Mouse (Mus musculus) midbrain, embryonic 11.5 days (tissue): ENCODE measurements at regions not wholly inside any gene's neighbourhood (a gene's known extent, or its start where the extent isn't known, plus 50 kb on each side); places are given as distances from the start of the nearest gene placed in this dataset.

Source experiments
- ATAC-seq: fragments of 200-750 bp; cut with Nextera tagmentation; 2 replicates; pipeline ENCODE4 v1.8.0; 2017; ENCODE audit warnings: moderate TSS enrichment, moderate library complexity; ENCODE audit not compliant: low FRiP score
- DNase-seq: peaks from one replicate; pipeline ENCODE4 v3.0.0; 2015; ENCODE audit warnings: low spot score; ENCODE audit errors: missing footprints
- H3K27ac ChIP-seq: fragments of 300-500 bp; sonication (generic); 2 replicates; pipeline ENCODE4 v1.5.1; 2014; ENCODE audit warnings: low read depth, low read length
- H3K27me3 ChIP-seq: fragments of 300-500 bp; sonication (generic); 2 replicates; pipeline ENCODE4 v1.6.1; 2014; ENCODE audit warnings: mild to moderate bottlenecking, low read length, moderate library complexity, mixed read lengths; ENCODE audit not compliant: control insufficient read depth, insufficient read depth
- H3K36me3 ChIP-seq: fragments of 300-500 bp; sonication (generic); 2 replicates; pipeline ENCODE4 v1.6.1; 2014; ENCODE audit warnings: mild to moderate bottlenecking, low read length, moderate library complexity, mixed read lengths; ENCODE audit not compliant: control insufficient read depth, insufficient read depth
- H3K4me1 ChIP-seq: fragments of 300-500 bp; sonication (generic); 2 replicates; pipeline ENCODE4 v1.6.1; 2014; ENCODE audit warnings: low read length; ENCODE audit not compliant: control insufficient read depth, insufficient read depth
- H3K4me2 ChIP-seq: fragments of 300-500 bp; sonication (generic); 2 replicates; pipeline ENCODE4 v1.6.1; 2014; ENCODE audit warnings: mild to moderate bottlenecking, moderate library complexity
- H3K4me3 ChIP-seq: fragments of 300-500 bp; sonication (generic); 2 replicates; pipeline ENCODE4 v1.5.1; 2014; ENCODE audit warnings: low read depth, low read length
- H3K9ac ChIP-seq: fragments of 300-500 bp; sonication (generic); 2 replicates; pipeline ENCODE4 v1.6.1; 2014; ENCODE audit warnings: low read length
- H3K9me3 ChIP-seq: fragments of 300-500 bp; sonication (generic); 2 replicates; pipeline ENCODE4 v1.6.1; 2016; ENCODE audit warnings: low read length; ENCODE audit not compliant: control insufficient read depth
- WGBS: fragments of 180-500 bp; shearing (Covaris S2); extraction: QIAGEN DNeasy Blood & Tissue Kit; methylation state at CpG from one replicate; pipeline ENCODE4 v1.1.7; 2014; 5-methylcytosine and 5-hydroxymethylcytosine counted together

GRCm38 (mm10) chr5:97636357-97636756, 179.5 kb upstream of the Gk2 start:
- WGBS: 78% methylated on average over 7 of the region's 7 CpGs
- H3K27me3 ChIP-seq: no peaks in the 10 kb centered on the region
- H3K4me2 ChIP-seq: no peak overlapping the region
- H3K36me3 ChIP-seq: no peaks in the 10 kb centered on the region
- DNase-seq (no peak), ATAC-seq (no peak)
- no peak overlapping the region for H3K27ac ChIP-seq
- no peak overlapping the region for H3K9ac ChIP-seq
- no peak overlapping the region for H3K4me3 ChIP-seq
- H3K9me3 ChIP-seq: no peaks in the 10 kb centered on the region
- no peaks in the 10 kb centered on the region for H3K4me1 ChIP-seq

GRCm38 (mm10) chr5:97633766-97634165, 176.9 kb upstream of the Gk2 start:
- H3K9me3 ChIP-seq: no peaks in the 10 kb centered on the region
- no peak overlapping the region for H3K4me3 ChIP-seq
- H3K4me2 ChIP-seq: no peak overlapping the region
- no peaks in the 10 kb centered on the region for H3K4me1 ChIP-seq
- ATAC-seq (no peak), DNase-seq (no peak)
- no peaks in the 10 kb centered on the region for H3K27me3 ChIP-seq
- WGBS: 91% methylated on average over 6 of the region's 6 CpGs
- no peak overlapping the region for H3K9ac ChIP-seq
- H3K36me3 ChIP-seq: no peaks in the 10 kb centered on the region
- no peak overlapping the region for H3K27ac ChIP-seq

- ATAC-seq (no peak), DNase-seq (no peak)
- no peak overlapping the region for H3K9ac ChIP-seq
- 88% methylated on average over 7 of the region's 7 CpGs for WGBS
- H3K36me3 ChIP-seq: no peaks in the 10 kb centered on the region
- H3K27me3 ChIP-seq: no peaks in the 10 kb centered on the region
- no peak overlapping the region for H3K4me3 ChIP-seq
- H3K4me2 ChIP-seq: no peak overlapping the region
- H3K9me3 ChIP-seq: no peaks in the 10 kb centered on the region
- H3K27ac ChIP-seq: no peak overlapping the region
- no peaks in the 10 kb centered on the region for H3K4me1 ChIP-seq
These were observed 176.0 kb upstream of the Gk2 start for GRCm38 (mm10) chr5:97632791-97633190.

GRCm38 (mm10) chr5:97625200-97625599, 168.4 kb upstream of the Gk2 start:
- H3K9me3 ChIP-seq: no peaks in the 10 kb centered on the region
- no peak overlapping the region for H3K27ac ChIP-seq
- H3K4me1 ChIP-seq: no peaks in the 10 kb centered on the region
- WGBS: 86% methylated on average over 3 of the region's 3 CpGs
- no peaks in the 10 kb centered on the region for H3K27me3 ChIP-seq
- no peak overlapping the region for H3K4me3 ChIP-seq
- no peak overlapping the region for H3K4me2 ChIP-seq
- H3K9ac ChIP-seq: no peak overlapping the region
- no peak for DNase-seq
- ATAC-seq: no peak
- no peaks in the 10 kb centered on the region for H3K36me3 ChIP-seq

GRCm38 (mm10) chr5:97619890-97620289, 163.1 kb upstream of the Gk2 start:
- no peaks in the 10 kb centered on the region for H3K9me3 ChIP-seq
- H3K9ac ChIP-seq: no peak overlapping the region
- ATAC-seq (no peak), DNase-seq (no peak)
- no peaks in the 10 kb centered on the region for H3K4me1 ChIP-seq
- 97% methylated on average over 2 of the region's 2 CpGs for WGBS
- H3K4me2 ChIP-seq: no peak overlapping the region
- H3K4me3 ChIP-seq: no peak overlapping the region
- H3K27ac ChIP-seq: no peak overlapping the region
- H3K36me3 ChIP-seq: no peaks in the 10 kb centered on the region
- H3K27me3 ChIP-seq: no peaks in the 10 kb centered on the region

GRCm38 (mm10) chr5:97618411-97618810, 161.6 kb upstream of the Gk2 start:
- Histone ChIP-seq H3K27me3 (no peaks in the 10 kb centered on the region), H3K9ac (no peak overlapping the region), H3K4me3 (no peak overlapping the region), H3K4me2 (no peak overlapping the region), H3K4me1 (no peaks in the 10 kb centered on the region), H3K27ac (no peak overlapping the region), H3K9me3 (no peaks in the 10 kb centered on the region), H3K36me3 (no peaks in the 10 kb centered on the region)
- no peak for ATAC-seq
- WGBS: 92% methylated on average over 4 of the region's 4 CpGs
- DNase-seq: no peak

- H3K4me3 ChIP-seq: no peak overlapping the region
- WGBS: 86% methylated on average over 6 of the region's 6 CpGs
- no peak overlapping the region for H3K9ac ChIP-seq
- H3K36me3 ChIP-seq: no peaks in the 10 kb centered on the region
- no peak overlapping the region for H3K4me2 ChIP-seq
- no peak overlapping the region for H3K27ac ChIP-seq
- no peaks in the 10 kb centered on the region for H3K4me1 ChIP-seq
- DNase-seq (no peak), ATAC-seq (no peak)
- H3K9me3 ChIP-seq: no peaks in the 10 kb centered on the region
- H3K27me3 ChIP-seq: no peaks in the 10 kb centered on the region
These were observed 145.4 kb upstream of the Gk2 start for GRCm38 (mm10) chr5:97602176-97602575.

- Histone ChIP-seq H3K4me2 (no peak overlapping the region), H3K9me3 (no peaks in the 10 kb centered on the region), H3K27ac (no peak overlapping the region), H3K36me3 (no peaks in the 10 kb centered on the region), H3K4me1 (no peaks in the 10 kb centered on the region), H3K9ac (no peak overlapping the region), H3K27me3 (no peaks in the 10 kb centered on the region), H3K4me3 (no peak overlapping the region)
- 85% methylated on average over 2 of the region's 2 CpGs for WGBS
- DNase-seq (no peak), ATAC-seq (no peak)
These were observed 144.6 kb upstream of the Gk2 start for GRCm38 (mm10) chr5:97601384-97601783.

GRCm38 (mm10) chr5:97598741-97599140, 141.9 kb upstream of the Gk2 start:
- no peak overlapping the region for H3K4me3 ChIP-seq
- 84% methylated on average over 9 of the region's 9 CpGs for whole genome bisulfite sequencing
- ATAC-seq (no peak), DNase-seq (no peak)
- H3K9ac ChIP-seq: no peak overlapping the region
- no peaks in the 10 kb centered on the region for H3K27me3 ChIP-seq
- H3K4me2 ChIP-seq: no peak overlapping the region
- no peak overlapping the region for H3K27ac ChIP-seq
- H3K9me3 ChIP-seq: no peaks in the 10 kb centered on the region
- no peaks in the 10 kb centered on the region for H3K4me1 ChIP-seq
- H3K36me3 ChIP-seq: no peaks in the 10 kb centered on the region

- Histone ChIP-seq H3K9ac (no peak overlapping the region), H3K4me2 (no peak overlapping the region), H3K4me1 (no peaks in the 10 kb centered on the region), H3K36me3 (no peaks in the 10 kb centered on the region), H3K9me3 (no peaks in the 10 kb centered on the region), H3K27me3 (no peaks in the 10 kb centered on the region), H3K4me3 (no peak overlapping the region), H3K27ac (no peak overlapping the region)
- 85% methylated on average over 2 of the region's 2 CpGs for WGBS
- DNase-seq (no peak), ATAC-seq (no peak)
These were observed 139.1 kb upstream of the Gk2 start for GRCm38 (mm10) chr5:97595916-97596315.
